Mouse (Mus musculus): Measurements from ENCODE around the gene Bdnf.

Gene Bdnf

GRCm38 (mm10) chr2:109704053-109704452 lies 29.6 kb downstream of the Bdnf start:
- DNase-seq (ENCODE audit: low read depth, low spot score) = no peak

DNA sequence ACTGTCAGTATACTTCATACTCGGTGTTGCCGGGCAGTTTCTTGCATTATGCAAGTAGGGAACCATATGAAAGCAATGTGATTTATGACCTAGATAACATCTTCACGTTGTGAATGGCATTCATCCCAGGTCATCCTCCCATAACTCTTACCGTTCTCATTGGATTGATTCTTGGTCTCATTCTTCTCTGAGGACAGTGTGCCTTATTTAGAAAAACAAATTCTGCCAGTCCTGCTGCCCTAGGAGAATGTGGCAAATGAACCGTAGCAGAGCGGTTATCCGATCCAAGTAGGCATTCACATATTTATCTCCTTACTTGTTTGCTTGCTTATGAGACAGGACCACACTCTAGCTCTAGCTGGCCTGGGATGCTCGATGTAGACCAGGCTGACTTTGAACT lies 32.0 kb downstream of the Bdnf start:
- no peak for DNase-seq (ENCODE audit: low read depth, low spot score)

GRCm38 (mm10) chr2:109709346-109709745 lies 34.8 kb downstream of the Bdnf start:
- DNase-seq (ENCODE audit: low read depth, low spot score) = no peak

DNA sequence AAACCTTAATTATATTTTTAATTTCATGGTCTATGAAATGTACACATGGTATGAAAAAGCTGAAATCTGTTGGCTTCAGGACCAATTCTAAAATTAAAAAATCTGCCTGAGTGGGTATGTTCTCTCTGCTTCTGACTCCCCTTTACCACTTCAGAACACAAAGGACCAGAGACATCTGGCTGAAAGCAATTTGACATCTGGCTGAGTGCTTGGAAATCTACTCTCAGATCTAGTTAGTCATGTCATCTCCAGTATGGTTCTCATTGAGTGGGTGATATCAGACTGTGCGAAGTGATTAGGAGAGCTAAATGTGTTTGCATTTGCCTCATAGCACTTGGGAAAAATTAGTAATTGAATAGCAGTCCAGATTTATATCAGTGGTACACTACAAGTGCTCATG lies 36.5 kb downstream of the Bdnf start:
- DNase-seq (ENCODE audit: low read depth, low spot score) = no peak

- no peak for DNase-seq (ENCODE audit: low read depth, low spot score)
These were observed 50.8 kb downstream of the Bdnf start for GRCm38 (mm10) chr2:109725261-109725660.

- no peak for DNase-seq (ENCODE audit: low read depth, low spot score)
These were observed 51.3 kb downstream of the Bdnf start for GRCm38 (mm10) chr2:109725831-109726230.

DNA sequence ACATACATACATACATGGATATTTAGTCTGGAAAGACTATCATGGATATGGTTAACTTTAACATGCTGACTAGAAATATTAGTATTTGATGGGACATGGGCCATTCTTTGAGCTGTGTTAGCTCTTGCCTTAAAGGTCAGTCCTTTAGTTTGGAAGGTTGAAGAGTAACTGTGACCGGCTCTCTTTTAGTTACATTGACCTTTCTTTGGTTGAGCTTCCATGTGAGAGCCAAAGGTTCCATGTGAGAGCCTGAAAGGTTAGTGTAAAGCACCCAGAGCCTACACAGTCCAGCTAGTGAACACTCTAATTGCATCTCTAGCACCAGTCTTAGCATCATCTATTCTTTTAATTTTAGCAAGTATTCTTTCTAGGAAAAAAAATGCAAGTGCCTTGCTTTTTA lies 54.7 kb downstream of the Bdnf start:
- DNase-seq (ENCODE audit: low read depth, low spot score) = no peak

- DNase-seq (ENCODE audit: low read depth, low spot score) = no peak
These were observed 58.9 kb downstream of the Bdnf start for GRCm38 (mm10) chr2:109733201-109734039.

GRCm38 (mm10) chr2:109734228-109734627 lies 59.7 kb downstream of the Bdnf start:
- no peak for DNase-seq (ENCODE audit: low read depth, low spot score)

- DNase-seq (ENCODE audit: low read depth, low spot score) = no peak
These were observed 60.2 kb downstream of the Bdnf start for GRCm38 (mm10) chr2:109734666-109735065.

DNA sequence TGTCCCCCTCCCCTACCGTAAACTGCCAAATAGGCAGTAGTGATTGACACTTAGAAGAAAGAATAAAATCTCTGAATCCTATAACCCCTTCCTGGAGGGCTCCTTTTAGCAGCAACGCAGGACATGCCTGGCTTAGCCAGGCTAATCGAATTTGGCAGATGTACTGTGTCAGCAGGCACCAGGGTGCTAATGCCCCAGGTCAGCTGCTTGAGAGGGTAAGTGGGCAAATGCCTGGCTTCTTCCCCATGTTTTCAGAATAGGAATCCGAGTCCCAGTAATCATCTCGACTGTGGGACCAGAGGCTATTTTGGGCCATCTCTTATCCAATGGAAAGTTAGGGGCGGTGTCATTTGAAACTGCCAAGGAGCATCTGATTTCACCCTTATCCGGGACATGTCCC lies 60.8 kb downstream of the Bdnf start:
- DNase-seq (ENCODE audit: low read depth, low spot score) = no peak

GRCm38 (mm10) chr2:109736306-109736705 lies 61.8 kb downstream of the Bdnf start:
- DNase-seq (ENCODE audit: low read depth, low spot score) = no peak

- no peak for DNase-seq (ENCODE audit: low read depth, low spot score)
These were observed 63.8 kb downstream of the Bdnf start for GRCm38 (mm10) chr2:109738331-109738730.

DNA sequence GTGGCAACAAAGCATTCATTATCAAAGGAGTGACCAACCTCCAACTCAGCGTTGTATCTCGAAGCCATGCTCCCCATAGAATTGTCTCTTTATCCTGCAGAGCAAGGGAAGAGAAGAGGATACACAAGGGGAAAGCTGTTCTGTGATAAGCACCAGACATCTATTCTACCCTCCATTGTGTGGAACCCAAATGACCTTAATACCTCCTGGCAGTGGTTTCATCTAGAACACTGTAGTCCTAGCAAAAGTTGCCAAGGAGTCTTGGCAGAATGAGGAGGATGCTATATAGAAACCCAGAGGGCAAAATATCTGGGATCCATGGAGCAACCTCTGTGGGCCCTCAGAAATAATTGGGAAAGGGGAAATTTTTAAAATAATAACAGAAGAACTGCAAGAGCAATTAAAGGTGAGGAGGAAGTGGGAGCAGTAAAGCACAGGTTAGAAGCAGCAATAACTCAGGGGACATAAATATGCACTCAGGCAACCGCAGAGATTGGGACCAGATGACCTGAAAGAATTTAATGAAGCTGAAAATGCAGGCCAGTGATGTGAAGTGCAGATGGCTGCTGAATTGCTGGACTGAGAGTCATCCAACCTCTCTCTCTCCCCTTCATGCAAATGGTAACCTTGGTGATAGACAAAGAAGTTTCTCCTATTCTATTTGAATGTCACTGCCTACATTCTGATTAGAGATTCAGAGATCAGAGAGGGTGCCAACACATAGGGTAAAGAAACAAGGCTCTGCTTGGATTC lies 68.9 kb downstream of the Bdnf start:
- no peak for DNase-seq (ENCODE audit: low read depth, low spot score)

GRCm38 (mm10) chr2:109746223-109746622 lies 71.7 kb downstream of the Bdnf start:
- DNase-seq (ENCODE audit: low read depth, low spot score) = no peak

- no peak for DNase-seq (ENCODE audit: low read depth, low spot score)
These were observed 73.9 kb downstream of the Bdnf start for GRCm38 (mm10) chr2:109748412-109748811.

- no peak for DNase-seq (ENCODE audit: low read depth, low spot score)
These were observed 74.3 kb downstream of the Bdnf start for GRCm38 (mm10) chr2:109748815-109749214.

GRCm38 (mm10) chr2:109749964-109750363 lies 75.5 kb downstream of the Bdnf start:
- DNase-seq (ENCODE audit: low read depth, low spot score) = no peak

GRCm38 (mm10) chr2:109750484-109750883 lies 76.0 kb downstream of the Bdnf start:
- DNase-seq (ENCODE audit: low read depth, low spot score) = no peak

DNA sequence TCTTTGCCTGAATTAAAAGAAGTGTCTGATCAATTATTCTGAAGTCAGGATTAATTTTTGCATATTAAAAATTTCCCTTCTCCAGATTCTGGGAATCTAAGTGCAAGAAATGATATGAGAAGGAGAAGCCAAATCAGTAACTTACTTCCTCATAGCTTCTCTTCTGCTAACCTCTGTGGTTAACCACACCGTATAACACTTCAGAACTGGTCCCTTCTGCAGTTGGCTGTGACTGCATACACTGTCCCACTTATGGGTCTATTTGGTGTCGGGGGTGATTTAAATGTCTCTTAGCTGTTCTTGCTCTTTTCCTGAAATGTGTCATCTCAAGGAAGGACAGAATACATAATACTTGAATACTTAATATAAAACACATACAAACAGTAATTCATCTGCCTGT lies 81.8 kb downstream of the Bdnf start:
- DNase-seq (ENCODE audit: low read depth, low spot score) = no peak

DNA sequence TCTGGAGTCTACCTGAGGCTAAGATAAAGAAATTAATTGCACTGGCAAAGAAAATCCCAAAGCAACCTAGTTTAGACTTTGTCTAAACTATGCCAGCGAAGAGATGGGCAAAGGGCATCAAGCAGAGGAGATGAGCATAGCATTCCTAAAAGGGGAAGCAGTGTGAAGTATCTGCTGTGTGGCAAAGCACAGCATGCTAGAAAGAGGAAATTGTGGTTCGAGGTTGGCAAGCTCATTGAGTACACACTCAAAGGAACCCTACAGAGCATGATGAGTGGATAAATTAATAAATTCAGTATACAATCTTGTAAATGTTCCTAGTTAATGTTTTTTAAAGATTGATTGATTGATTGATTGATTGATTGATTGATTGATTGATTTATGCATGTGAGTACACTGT lies 92.3 kb downstream of the Bdnf start:
- no peak for DNase-seq (ENCODE audit: low read depth, low spot score)

- no peak for DNase-seq (ENCODE audit: low read depth, low spot score)
These were observed 94.3 kb downstream of the Bdnf start for GRCm38 (mm10) chr2:109768814-109769213.

DNA sequence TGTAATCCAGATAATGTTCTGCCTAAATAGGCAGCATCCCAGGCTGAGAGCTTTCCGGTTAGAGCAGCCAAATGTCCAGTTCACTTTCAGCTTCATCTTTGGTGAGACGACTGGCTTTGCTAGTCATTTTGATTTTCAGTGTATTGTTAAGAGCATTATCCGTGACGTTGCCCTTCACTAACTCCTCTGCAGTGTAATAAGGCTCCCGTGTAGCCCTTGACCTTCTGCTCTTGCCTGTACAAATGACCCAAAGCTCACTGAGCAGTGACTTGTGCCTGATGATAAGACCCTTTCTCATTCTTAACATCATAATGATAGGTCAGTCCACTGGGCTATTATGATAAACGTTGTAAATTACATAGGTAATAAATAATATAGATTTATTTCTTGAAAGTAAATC lies 101.9 kb downstream of the Bdnf start:
- no peak for DNase-seq (ENCODE audit: low read depth, low spot score)
